Mouse (Mus musculus): ENCODE data around the gene Acvr2a. TPM values are rescaled to one million over a fixed set of nuclear protein-coding genes. Genes with fewer than 3 reads are reported as not detected.
A peak's percentile ranks its signal among the peaks of the same experiment; 100 is the strongest.

Gene Acvr2a
- polyA plus RNA-seq, 1 experiment from 2014 or later, result 21.2 TPM

DNA sequence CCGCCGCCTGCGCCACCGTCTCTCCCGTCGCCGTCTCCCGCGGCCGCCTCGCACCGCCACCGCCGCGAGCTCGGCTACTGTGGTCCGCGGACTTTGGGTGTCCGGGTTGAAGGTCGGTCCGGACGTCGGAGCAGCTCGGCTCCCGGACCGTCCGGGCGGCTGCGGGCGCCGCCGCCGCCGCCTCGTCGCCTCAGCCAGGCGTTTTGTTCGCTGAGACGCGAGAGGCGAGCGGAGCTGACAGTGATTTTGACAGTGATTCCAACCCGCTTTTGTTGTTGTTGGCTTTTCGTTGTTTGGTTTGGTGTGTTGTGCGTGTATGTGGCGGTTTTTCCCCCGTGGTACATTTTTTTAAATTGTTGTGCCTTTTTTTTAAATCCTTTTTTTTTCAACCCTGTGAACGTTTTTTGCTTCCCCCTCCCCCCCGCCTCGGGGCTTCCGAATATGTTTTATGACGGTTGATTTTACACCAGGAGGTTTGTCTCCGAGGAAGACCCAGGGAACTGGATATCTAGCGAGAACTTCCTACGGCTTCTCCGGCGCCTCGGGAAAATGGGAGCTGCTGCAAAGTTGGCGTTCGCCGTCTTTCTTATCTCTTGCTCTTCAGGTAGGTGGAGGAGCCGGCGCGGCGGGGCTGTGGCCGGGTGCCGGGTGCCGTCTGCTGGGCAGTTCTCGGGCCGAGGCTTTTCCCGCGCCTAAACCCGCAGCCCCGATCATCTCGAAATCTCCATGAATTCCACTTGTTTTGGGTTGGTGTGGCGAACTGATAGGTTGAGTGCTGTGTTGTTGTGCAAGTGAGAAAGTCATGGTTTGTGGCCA, 522 bp downstream of the Acvr2a start:
- H3K36me3 ChIP-seq (ENCODE audit: control insufficient read depth, insufficient read depth, low read length), result no peaks in the 10 kb centered on the region
- no peaks in the 10 kb centered on the region for H3K27me3 ChIP-seq (ENCODE audit: control insufficient read depth, insufficient read depth, low read length)
- peak overlapping the region; percentile 72 for H3K4me2 ChIP-seq (ENCODE audit: low read depth, severe bottlenecking)
- H3K27ac ChIP-seq (replicated peaks; ENCODE audit: low read depth, low read length), result peak overlapping the region; percentile 92
- peak overlapping the region; percentile 84 for H3K4me3 ChIP-seq (ENCODE audit: low read depth, low read length)
- ATAC-seq (ENCODE audit: insufficient number of reproducible peaks, low FRiP score, low TSS enrichment, low read depth) (no peak; the same call in 1 of the 2 replicates), DNase-seq (ENCODE audit: low spot score) (peak; percentile 65)
- no peaks in the 10 kb centered on the region for H3K9me3 ChIP-seq (ENCODE audit: control insufficient read depth, low read length)
- peaks cover 5% of the 10 kb centered on the region; the same call in 1 of the 2 replicates for H3K4me1 ChIP-seq (ENCODE audit: control insufficient read depth, insufficient read depth, low read length)
- H3K9ac ChIP-seq (ENCODE audit: low read length), result peak overlapping the region; percentile 90
- whole genome bisulfite sequencing, result under 1% methylated on average over 74 of the region's 76 CpGs

DNA sequence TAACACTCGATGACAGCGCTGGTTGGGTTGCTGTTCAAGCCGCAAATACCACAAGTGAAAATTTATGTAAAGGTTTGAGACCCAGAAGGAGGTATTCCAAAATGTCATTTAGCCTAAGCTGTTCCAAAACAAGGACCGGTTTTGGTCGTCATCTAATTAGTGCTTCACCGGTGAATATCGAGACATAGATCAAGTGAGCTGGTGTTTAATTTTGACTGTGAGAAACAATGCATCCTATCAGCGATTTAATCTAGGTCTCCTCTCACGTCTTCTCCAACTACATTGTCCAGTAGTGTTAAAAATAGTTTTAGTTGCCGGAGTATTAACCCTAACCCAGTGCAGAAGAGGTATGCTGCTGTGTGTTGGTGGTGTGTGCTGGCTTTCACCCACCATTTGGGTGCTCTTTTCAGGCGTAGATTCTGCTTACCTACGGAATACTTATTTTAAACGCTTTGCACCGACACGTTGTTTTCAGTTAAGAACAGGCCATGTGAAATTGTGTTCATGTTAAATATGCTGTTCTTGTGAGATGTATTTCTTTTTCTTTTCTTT, 1.2 kb downstream of the Acvr2a start:
- Histone ChIP-seq H3K9me3 (ENCODE audit: control insufficient read depth, low read length) (no peaks in the 10 kb centered on the region), H3K36me3 (ENCODE audit: control insufficient read depth, insufficient read depth, low read length) (no peaks in the 10 kb centered on the region), H3K27ac (replicated peaks; ENCODE audit: low read depth, low read length) (no peak overlapping the region; the same call in 1 of the 2 replicates), H3K4me2 (ENCODE audit: low read depth, severe bottlenecking) (peak overlapping the region; percentile 72), H3K27me3 (ENCODE audit: control insufficient read depth, insufficient read depth, low read length) (no peaks in the 10 kb centered on the region), H3K4me3 (ENCODE audit: low read depth, low read length) (peak overlapping the region; percentile 84), H3K9ac (ENCODE audit: low read length) (peak overlapping the region; percentile 90), H3K4me1 (ENCODE audit: control insufficient read depth, insufficient read depth, low read length) (peaks cover 5% of the 10 kb centered on the region; the same call in 1 of the 2 replicates)
- ATAC-seq (ENCODE audit: insufficient number of reproducible peaks, low FRiP score, low TSS enrichment, low read depth), result no peak
- DNase-seq (ENCODE audit: low spot score), result no peak
- 8% methylated on average over 15 of the region's 15 CpGs for WGBS

DNA sequence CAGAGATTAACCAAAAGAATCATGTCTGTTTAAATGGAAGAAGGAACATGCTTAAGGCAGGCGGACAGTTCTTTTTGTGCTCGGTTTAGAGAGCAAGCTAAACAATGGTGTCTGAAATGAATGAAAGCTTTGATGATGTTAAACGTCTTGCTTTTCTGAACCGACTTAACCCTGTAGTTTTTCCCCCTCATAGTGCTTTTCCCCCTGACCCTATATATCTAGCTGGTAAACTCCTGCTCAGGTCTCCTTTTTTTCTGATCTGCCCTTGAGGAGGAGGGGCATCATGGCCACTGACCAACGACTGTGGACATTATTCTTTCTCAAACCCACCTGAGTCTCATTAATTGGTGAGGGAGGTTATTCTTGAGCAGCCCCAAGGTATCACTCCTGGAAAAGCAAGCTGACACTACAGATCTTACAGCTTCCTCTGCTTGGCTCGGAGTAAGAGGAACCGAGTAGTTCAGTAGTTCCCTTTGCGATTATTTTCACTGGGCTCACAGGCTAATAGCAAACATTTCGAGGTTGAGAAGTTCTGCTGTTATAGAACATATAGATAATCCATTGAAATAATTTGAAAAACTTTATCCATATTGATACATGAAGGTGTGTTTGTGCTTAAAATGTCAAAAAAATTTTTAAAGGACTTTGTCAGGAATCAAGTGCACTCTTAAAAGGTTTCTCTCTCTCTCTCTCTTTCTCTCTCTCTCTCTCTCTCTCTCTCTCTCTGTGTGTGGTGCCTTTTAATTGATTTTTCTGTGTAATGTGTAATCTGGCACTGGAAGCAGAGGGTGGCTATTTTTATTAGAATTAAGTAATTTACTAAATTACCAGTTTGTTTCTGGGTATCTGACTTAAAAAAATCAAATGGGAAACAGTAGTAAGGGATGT, 2.5 kb downstream of the Acvr2a start:
- ATAC-seq (ENCODE audit: insufficient number of reproducible peaks, low FRiP score, low TSS enrichment, low read depth), result no peak
- Histone ChIP-seq H3K9ac (ENCODE audit: low read length) (no peak overlapping the region; the same call in 1 of the 2 replicates), H3K27me3 (ENCODE audit: control insufficient read depth, insufficient read depth, low read length) (no peaks in the 10 kb centered on the region), H3K36me3 (ENCODE audit: control insufficient read depth, insufficient read depth, low read length) (no peaks in the 10 kb centered on the region), H3K4me2 (ENCODE audit: low read depth, severe bottlenecking) (peak overlapping the region; percentile 72), H3K9me3 (ENCODE audit: control insufficient read depth, low read length) (no peaks in the 10 kb centered on the region), H3K27ac (replicated peaks; ENCODE audit: low read depth, low read length) (no peak overlapping the region), H3K4me3 (ENCODE audit: low read depth, low read length) (peak overlapping the region; percentile 84), H3K4me1 (ENCODE audit: control insufficient read depth, insufficient read depth, low read length) (peaks cover 5% of the 10 kb centered on the region; the same call in 1 of the 2 replicates)
- DNase-seq (ENCODE audit: low spot score), result no peak
- 44% methylated on average over 9 of the region's 9 CpGs for WGBS

DNA sequence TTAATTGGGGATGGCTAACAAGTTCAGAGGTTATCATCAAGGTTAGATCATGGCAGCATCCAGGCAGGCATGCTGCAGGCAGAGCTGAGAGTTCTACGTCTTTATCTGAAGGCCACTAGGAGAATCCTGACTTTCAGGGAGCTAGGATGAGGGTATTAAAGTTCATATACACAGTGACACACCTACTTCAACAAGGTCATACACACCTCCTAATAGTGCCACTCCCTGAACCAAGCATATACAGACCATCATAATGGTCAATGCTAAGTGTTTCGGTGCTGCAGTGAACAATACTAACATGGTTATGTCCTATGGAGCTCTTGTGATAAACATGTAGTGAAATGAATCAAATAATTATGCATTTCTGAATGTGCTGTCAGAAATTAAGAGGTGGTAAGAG, 12.0 kb downstream of the Acvr2a start:
- no peaks in the 10 kb centered on the region for H3K36me3 ChIP-seq (ENCODE audit: control insufficient read depth, insufficient read depth, low read length)

DNA sequence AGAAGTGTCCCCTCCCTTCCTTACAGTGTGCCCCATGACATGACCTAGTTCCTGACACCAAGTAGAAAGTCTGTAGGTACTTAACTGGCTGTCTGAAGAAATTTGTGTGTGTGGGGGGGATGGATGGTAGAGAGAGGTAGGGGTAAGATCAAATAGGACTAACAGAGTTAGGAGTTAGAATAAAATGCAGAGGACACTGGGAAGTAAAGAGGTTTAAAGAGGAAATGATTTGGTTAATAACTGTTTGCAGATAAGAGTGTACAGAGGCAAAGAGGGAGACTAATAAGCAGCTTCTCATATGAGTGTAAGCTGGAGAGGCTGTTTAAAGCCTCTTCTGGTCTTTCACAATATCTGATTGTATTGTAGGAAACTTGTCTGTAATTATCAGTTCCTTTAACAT, 12.5 kb downstream of the Acvr2a start:
- Histone ChIP-seq H3K27me3 (ENCODE audit: control insufficient read depth, insufficient read depth, low read length) (no peaks in the 10 kb centered on the region), H3K36me3 (ENCODE audit: control insufficient read depth, insufficient read depth, low read length) (no peaks in the 10 kb centered on the region), H3K4me1 (ENCODE audit: control insufficient read depth, insufficient read depth, low read length) (no peaks in the 10 kb centered on the region), H3K27ac (replicated peaks; ENCODE audit: low read depth, low read length) (no peak overlapping the region), H3K9ac (ENCODE audit: low read length) (no peak overlapping the region), H3K4me2 (ENCODE audit: low read depth, severe bottlenecking) (no peak overlapping the region), H3K9me3 (ENCODE audit: control insufficient read depth, low read length) (no peaks in the 10 kb centered on the region), H3K4me3 (ENCODE audit: low read depth, low read length) (no peak overlapping the region)
- DNase-seq (ENCODE audit: low spot score) (no peak), ATAC-seq (ENCODE audit: insufficient number of reproducible peaks, low FRiP score, low TSS enrichment, low read depth) (no peak)

More for the DNA sequence above, 12.0 kb downstream of the Acvr2a start:
- no peak overlapping the region for H3K27ac ChIP-seq (replicated peaks; ENCODE audit: low read depth, low read length)
- no peak overlapping the region for H3K9ac ChIP-seq (ENCODE audit: low read length)
- H3K4me1 ChIP-seq (ENCODE audit: control insufficient read depth, insufficient read depth, low read length), result no peaks in the 10 kb centered on the region
- no peaks in the 10 kb centered on the region for H3K27me3 ChIP-seq (ENCODE audit: control insufficient read depth, insufficient read depth, low read length)
- ATAC-seq (ENCODE audit: insufficient number of reproducible peaks, low FRiP score, low TSS enrichment, low read depth) (no peak), DNase-seq (ENCODE audit: low spot score) (no peak)
- no peaks in the 10 kb centered on the region for H3K9me3 ChIP-seq (ENCODE audit: control insufficient read depth, low read length)
- no peak overlapping the region for H3K4me3 ChIP-seq (ENCODE audit: low read depth, low read length)
- no peak overlapping the region for H3K4me2 ChIP-seq (ENCODE audit: low read depth, severe bottlenecking)
- WGBS, result 88% methylated on average over 2 of the region's 2 CpGs

DNA sequence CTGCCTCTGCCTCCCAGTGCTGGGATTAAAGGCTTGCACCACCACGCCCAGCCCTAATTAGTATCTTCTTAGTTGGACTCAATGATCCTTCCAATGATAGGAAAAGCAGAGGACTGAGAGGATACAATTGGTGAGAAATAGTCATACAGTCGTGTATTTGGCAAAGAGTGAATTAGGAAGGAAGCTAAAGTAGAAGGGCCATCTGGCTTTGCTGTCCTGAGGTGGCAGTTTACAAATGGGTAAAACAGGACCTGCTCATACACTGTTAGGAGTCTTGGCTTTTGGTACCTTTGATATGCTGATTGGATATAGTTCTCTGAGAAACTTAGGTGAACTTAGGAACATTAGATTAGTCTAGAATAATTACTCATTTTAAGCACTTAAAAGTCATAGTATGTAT, 16.6 kb downstream of the Acvr2a start:
- Histone ChIP-seq H3K4me3 (ENCODE audit: low read depth, low read length) (no peak overlapping the region), H3K27ac (replicated peaks; ENCODE audit: low read depth, low read length) (no peak overlapping the region), H3K4me1 (ENCODE audit: control insufficient read depth, insufficient read depth, low read length) (no peaks in the 10 kb centered on the region), H3K4me2 (ENCODE audit: low read depth, severe bottlenecking) (no peak overlapping the region), H3K9me3 (ENCODE audit: control insufficient read depth, low read length) (no peaks in the 10 kb centered on the region), H3K9ac (ENCODE audit: low read length) (no peak overlapping the region), H3K27me3 (ENCODE audit: control insufficient read depth, insufficient read depth, low read length) (no peaks in the 10 kb centered on the region), H3K36me3 (ENCODE audit: control insufficient read depth, insufficient read depth, low read length) (no peaks in the 10 kb centered on the region)
- no peak for ATAC-seq (ENCODE audit: insufficient number of reproducible peaks, low FRiP score, low TSS enrichment, low read depth)
- WGBS, result 86% methylated on average over 2 of the region's 2 CpGs
- DNase-seq (ENCODE audit: low spot score), result no peak

DNA sequence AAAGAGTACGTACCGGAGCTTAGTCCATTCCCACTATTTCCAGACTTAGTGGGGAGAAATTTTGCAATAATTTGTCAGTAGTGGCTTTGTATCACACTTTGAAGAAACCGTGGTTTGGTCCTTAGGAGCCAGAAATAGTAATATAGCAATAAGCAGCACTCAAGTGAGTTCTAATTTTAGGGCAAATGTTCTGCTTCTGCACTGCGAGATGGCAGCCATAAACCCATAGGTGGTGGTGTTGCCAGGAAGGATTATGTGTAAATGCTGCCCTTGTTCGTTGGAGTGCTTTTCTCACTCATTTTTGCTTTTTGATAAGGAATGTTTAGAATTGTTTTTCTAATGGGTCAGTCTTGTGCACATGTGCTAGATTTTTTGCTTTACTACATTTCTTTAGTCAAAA, 18.4 kb downstream of the Acvr2a start:
- no peaks in the 10 kb centered on the region for H3K36me3 ChIP-seq (ENCODE audit: control insufficient read depth, insufficient read depth, low read length)
- H3K4me2 ChIP-seq (ENCODE audit: low read depth, severe bottlenecking), result no peak overlapping the region
- H3K9ac ChIP-seq (ENCODE audit: low read length), result no peak overlapping the region
- no peaks in the 10 kb centered on the region for H3K27me3 ChIP-seq (ENCODE audit: control insufficient read depth, insufficient read depth, low read length)
- H3K9me3 ChIP-seq (ENCODE audit: control insufficient read depth, low read length), result no peaks in the 10 kb centered on the region
- DNase-seq (ENCODE audit: low spot score) (no peak), ATAC-seq (ENCODE audit: insufficient number of reproducible peaks, low FRiP score, low TSS enrichment, low read depth) (no peak)
- H3K27ac ChIP-seq (replicated peaks; ENCODE audit: low read depth, low read length), result no peak overlapping the region
- no peak overlapping the region for H3K4me3 ChIP-seq (ENCODE audit: low read depth, low read length)
- 85% methylated on average over 5 of the region's 5 CpGs for WGBS
- H3K4me1 ChIP-seq (ENCODE audit: control insufficient read depth, insufficient read depth, low read length), result no peaks in the 10 kb centered on the region

DNA sequence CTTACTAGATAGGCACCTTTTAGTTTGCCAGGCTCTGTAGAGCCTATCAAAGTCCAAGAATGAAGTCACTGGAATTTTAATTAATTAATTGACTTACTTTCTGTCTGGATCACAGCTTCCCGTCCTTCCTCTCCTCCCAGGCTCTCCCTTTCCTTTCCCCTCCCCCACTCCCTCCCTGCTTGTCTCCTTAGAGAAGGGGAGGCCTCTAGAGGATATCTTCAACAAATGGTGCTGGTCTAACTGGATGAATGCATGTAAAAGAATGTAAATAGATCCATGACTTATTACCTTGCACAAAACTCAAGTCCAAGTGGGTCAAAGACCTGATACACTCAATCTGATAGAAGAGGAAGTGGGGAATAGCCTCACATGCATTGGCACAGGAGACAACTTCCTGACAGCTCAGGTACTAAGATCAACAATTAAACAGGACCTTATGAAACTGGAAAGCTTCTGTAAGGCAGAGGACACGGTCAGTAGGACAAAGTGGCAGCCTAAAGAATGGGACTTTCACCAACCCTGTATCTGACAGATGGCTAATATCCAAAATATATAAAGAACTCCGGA, 20.1 kb downstream of the Acvr2a start:
- Histone ChIP-seq H3K4me3 (ENCODE audit: low read depth, low read length) (no peak overlapping the region), H3K9me3 (ENCODE audit: control insufficient read depth, low read length) (no peaks in the 10 kb centered on the region), H3K9ac (ENCODE audit: low read length) (no peak overlapping the region), H3K4me1 (ENCODE audit: control insufficient read depth, insufficient read depth, low read length) (no peaks in the 10 kb centered on the region), H3K27me3 (ENCODE audit: control insufficient read depth, insufficient read depth, low read length) (no peaks in the 10 kb centered on the region), H3K27ac (replicated peaks; ENCODE audit: low read depth, low read length) (no peak overlapping the region), H3K4me2 (ENCODE audit: low read depth, severe bottlenecking) (no peak overlapping the region), H3K36me3 (ENCODE audit: control insufficient read depth, insufficient read depth, low read length) (no peaks in the 10 kb centered on the region)
- 66% methylated on average over 3 of the region's 3 CpGs for WGBS
- DNase-seq (ENCODE audit: low spot score), result no peak
- no peak for ATAC-seq (ENCODE audit: insufficient number of reproducible peaks, low FRiP score, low TSS enrichment, low read depth)
